Mouse (Mus musculus) embryonic facial prominence, embryonic 11.5 days (tissue): ENCODE measurements at regions not wholly inside any gene's neighbourhood (a gene's known extent, or its start where the extent isn't known, plus 50 kb on each side); places are given as distances from the start of the nearest gene placed in this dataset.
"Not testable (repeated sequence)": the region's sequence is repeated elsewhere in the genome, so short reads cannot be mapped to it uniquely, and the experiment has no call there.

Source experiments
- ATAC-seq: fragments of 200-750 bp; cut with Nextera tagmentation; replicated peaks from 2 replicates; pipeline ENCODE4 v1.8.0; 2017; ENCODE audit warnings: low read depth; ENCODE audit not compliant: insufficient number of reproducible peaks, low FRiP score, low TSS enrichment
- DNase-seq: peaks from one replicate; pipeline ENCODE4 v3.0.0-alpha.2; 2015; ENCODE audit warnings: low spot score
- H3K27ac ChIP-seq: fragments of 300-500 bp; sonication (generic); replicated peaks from 2 replicates; pipeline ENCODE4 v1.5.1; 2014; ENCODE audit warnings: mild to moderate bottlenecking, low read depth, low read length, control low read depth
- H3K27me3 ChIP-seq: fragments of 300-500 bp; sonication (generic); 2 replicates; pipeline ENCODE4 v1.6.1; 2014; ENCODE audit warnings: mild to moderate bottlenecking, low read length, moderate library complexity, mixed read lengths; ENCODE audit not compliant: control insufficient read depth, insufficient read depth
- H3K36me3 ChIP-seq: fragments of 300-500 bp; sonication (generic); replicated peaks from 2 replicates; pipeline ENCODE4 v1.6.1; 2014; ENCODE audit warnings: low read depth, mild to moderate bottlenecking, low read length, moderate library complexity, mixed read lengths; ENCODE audit not compliant: control insufficient read depth, insufficient read depth
- H3K4me1 ChIP-seq: fragments of 300-500 bp; sonication (generic); 2 replicates; pipeline ENCODE4 v1.6.1; 2014; ENCODE audit warnings: low read length, mixed read lengths; ENCODE audit not compliant: control insufficient read depth, insufficient read depth
- H3K4me2 ChIP-seq: fragments of 300-500 bp; sonication (generic); 2 replicates; pipeline ENCODE4 v1.6.1; 2014; ENCODE audit warnings: low read depth, mild to moderate bottlenecking, control low read depth, low read length, moderate library complexity
- H3K4me3 ChIP-seq: fragments of 300-500 bp; sonication (generic); 2 replicates; pipeline ENCODE4 v1.5.1; 2014; ENCODE audit warnings: low read depth, low read length, control low read depth
- H3K9ac ChIP-seq: fragments of 300-500 bp; sonication (generic); replicated peaks from 2 replicates; pipeline ENCODE4 v1.6.1; 2014; ENCODE audit warnings: mild to moderate bottlenecking, control low read depth, low read length
- H3K9me3 ChIP-seq: fragments of 300-500 bp; sonication (generic); replicated peaks from 2 replicates; pipeline ENCODE4 v1.6.1; 2016; ENCODE audit warnings: mild to moderate bottlenecking, low read length, inconsistent platforms, mixed read lengths; ENCODE audit not compliant: control insufficient read depth
- WGBS: fragments of 180-500 bp; shearing (Covaris S2); extraction: QIAGEN DNeasy Blood & Tissue Kit; methylation state at CpG from one replicate; pipeline ENCODE4 v1.1.7; 2014; 5-methylcytosine and 5-hydroxymethylcytosine counted together

- ATAC-seq = no peak
- no peaks in the 10 kb centered on the region for H3K36me3 ChIP-seq
- no peaks in the 10 kb centered on the region for H3K4me1 ChIP-seq
- DNase-seq = no peak
- H3K9ac ChIP-seq = no peak overlapping the region
- no peak overlapping the region for H3K4me2 ChIP-seq
- peaks cover 11% of the 10 kb centered on the region for H3K27me3 ChIP-seq
- 45% methylated on average over 1 of the region's 1 CpGs for WGBS
- no peaks in the 10 kb centered on the region for H3K9me3 ChIP-seq
- no peak overlapping the region for H3K27ac ChIP-seq
- no peak overlapping the region for H3K4me3 ChIP-seq
Observed at GRCm38 (mm10) chr4:89527966-89528365, 151.3 kb upstream of the Dmrta1 start.

- ATAC-seq (no peak), DNase-seq (no peak)
- Histone ChIP-seq H3K4me2 (no peak overlapping the region), H3K4me1 (no peaks in the 10 kb centered on the region), H3K4me3 (no peak overlapping the region), H3K9ac (no peak overlapping the region), H3K36me3 (no peaks in the 10 kb centered on the region), H3K27me3 (peaks cover 11% of the 10 kb centered on the region), H3K27ac (no peak overlapping the region), H3K9me3 (no peaks in the 10 kb centered on the region)
- 73% methylated on average over 7 of the region's 7 CpGs for WGBS
Observed at GRCm38 (mm10) chr4:89527326-89527725, 151.9 kb upstream of the Dmrta1 start.

DNA sequence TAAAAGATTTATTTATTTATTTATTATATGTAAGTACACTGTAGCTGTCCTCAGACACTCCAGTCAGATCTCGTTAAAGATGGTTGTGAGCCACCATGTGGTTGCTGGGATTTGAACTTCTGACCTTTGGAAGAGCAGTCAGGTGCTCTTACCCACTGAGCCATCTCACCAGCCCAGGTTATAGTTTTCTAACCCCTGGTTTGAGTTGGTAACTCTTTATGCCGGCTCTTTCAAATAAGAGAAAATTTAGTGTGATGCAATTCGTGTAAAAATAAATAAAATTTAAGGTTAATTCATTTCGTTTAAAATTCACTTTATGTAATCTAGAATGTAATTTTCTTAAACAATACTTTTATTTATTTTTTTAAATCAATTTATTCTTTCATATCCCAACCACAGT lies 153.7 kb upstream of the Dmrta1 start:
- WGBS = 60% methylated on average over 4 of the region's 4 CpGs
- ATAC-seq, DNase-seq: not testable (repeated sequence)

GRCm38 (mm10) chr4:89524260-89525200 lies 154.7 kb upstream of the Dmrta1 start:
- WGBS = 1% methylated on average over 40 of the region's 40 CpGs
- Histone ChIP-seq H3K4me1 (no peaks in the 10 kb centered on the region), H3K27me3 (peaks cover 11% of the 10 kb centered on the region), H3K4me3 (peak overlapping the region; percentile 39), H3K9ac (peak overlapping the region; percentile 41), H3K36me3 (no peaks in the 10 kb centered on the region), H3K9me3 (no peaks in the 10 kb centered on the region), H3K27ac (no peak overlapping the region), H3K4me2 (peak overlapping the region; percentile 80)
- DNase-seq = peak; percentile 92
- ATAC-seq = peak; percentile 48; the same call in 1 of the 2 replicates

More for the DNA sequence above, 153.7 kb upstream of the Dmrta1 start:
- not testable (repeated sequence) for H3K4me3 ChIP-seq, H3K4me2 ChIP-seq, H3K27ac ChIP-seq, H3K9me3 ChIP-seq, H3K4me1 ChIP-seq, H3K36me3 ChIP-seq, H3K9ac ChIP-seq
- peaks cover 11% of the 10 kb centered on the region for H3K27me3 ChIP-seq

DNA sequence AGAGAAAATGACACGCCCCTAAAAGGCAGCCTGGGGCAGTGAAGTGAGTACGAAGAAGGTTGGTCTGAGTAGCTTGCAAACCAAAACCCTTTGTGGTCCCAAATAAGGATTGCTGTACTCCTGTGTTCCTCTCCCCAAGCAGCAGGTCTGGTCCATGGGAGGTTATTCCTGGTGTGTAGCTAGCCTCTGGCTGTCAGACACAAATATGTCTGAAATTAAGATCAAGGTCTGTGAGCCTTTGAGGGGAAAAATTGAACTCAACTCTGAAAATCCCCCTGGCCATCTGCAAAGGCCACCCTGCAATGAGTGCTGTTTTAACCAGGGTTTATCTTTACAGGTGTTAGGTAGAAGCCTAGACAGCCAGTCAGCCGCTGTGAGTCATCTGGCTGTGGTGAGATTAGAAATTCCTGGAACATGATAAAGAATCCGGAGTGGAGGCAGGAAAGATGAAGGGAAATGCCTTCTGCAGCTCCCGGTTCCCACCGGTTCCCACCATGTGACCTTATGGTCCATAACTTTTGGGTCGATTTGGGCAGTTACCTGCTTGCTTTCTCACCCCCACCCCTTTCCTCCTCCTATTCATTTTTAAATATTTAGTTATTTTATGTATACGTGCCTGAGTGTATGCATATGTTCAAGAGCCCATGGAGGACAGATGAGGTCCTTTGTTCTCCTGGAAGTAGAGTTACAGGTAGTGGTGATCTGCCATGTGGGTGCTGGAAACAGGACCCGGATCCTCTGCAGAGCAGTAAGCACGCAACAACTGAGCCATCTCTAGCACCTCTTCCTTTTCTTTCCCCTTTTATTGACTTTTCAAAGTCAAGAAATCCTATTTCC lies 155.6 kb upstream of the Dmrta1 start:
- H3K36me3 ChIP-seq = no peaks in the 10 kb centered on the region
- H3K27me3 ChIP-seq = peaks cover 11% of the 10 kb centered on the region
- no peak overlapping the region for H3K27ac ChIP-seq
- peak; percentile 14 for DNase-seq
- WGBS = 7% methylated on average over 10 of the region's 10 CpGs
- H3K9ac ChIP-seq = no peak overlapping the region
- ATAC-seq = no peak
- H3K4me2 ChIP-seq = no peak overlapping the region; the same call in 1 of the 2 replicates
- no peak overlapping the region; the same call in 1 of the 2 replicates for H3K4me3 ChIP-seq
- H3K4me1 ChIP-seq = no peaks in the 10 kb centered on the region
- no peaks in the 10 kb centered on the region for H3K9me3 ChIP-seq

DNA sequence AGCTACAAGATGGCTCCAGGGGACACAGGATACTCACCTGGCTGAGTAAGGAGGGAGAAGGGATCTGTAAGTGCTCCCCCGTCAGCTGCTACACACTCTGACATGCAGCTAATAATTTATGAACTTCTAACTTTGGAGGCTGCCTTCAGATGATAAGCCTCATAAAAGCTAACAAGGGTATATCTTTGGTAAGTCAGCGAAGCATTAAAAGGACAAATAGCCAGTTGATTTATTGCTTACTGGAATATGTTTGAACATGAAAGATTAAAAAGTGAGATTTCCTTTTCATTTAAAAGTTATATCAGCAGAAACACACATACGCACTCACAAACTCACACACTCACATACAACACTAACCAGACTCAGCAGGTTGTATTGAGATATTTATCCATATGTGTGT lies 161.2 kb upstream of the Dmrta1 start:
- no peaks in the 10 kb centered on the region; the same call in 1 of the 2 replicates for H3K4me1 ChIP-seq
- 84% methylated on average over 3 of the region's 3 CpGs for WGBS
- H3K36me3 ChIP-seq = no peaks in the 10 kb centered on the region
- no peak overlapping the region for H3K9ac ChIP-seq
- H3K4me2 ChIP-seq = no peak overlapping the region
- ATAC-seq = no peak
- no peak overlapping the region for H3K4me3 ChIP-seq
- H3K27ac ChIP-seq = no peak overlapping the region
- no peak for DNase-seq
- no peaks in the 10 kb centered on the region for H3K27me3 ChIP-seq
- no peaks in the 10 kb centered on the region for H3K9me3 ChIP-seq

- Histone ChIP-seq H3K27ac (no peak overlapping the region), H3K4me3 (no peak overlapping the region), H3K4me2 (no peak overlapping the region), H3K9ac (no peak overlapping the region), H3K36me3 (no peaks in the 10 kb centered on the region), H3K9me3 (no peaks in the 10 kb centered on the region), H3K4me1 (no peaks in the 10 kb centered on the region; the same call in 1 of the 2 replicates), H3K27me3 (no peaks in the 10 kb centered on the region)
- WGBS = 37% methylated on average over 7 of the region's 7 CpGs
- DNase-seq (no peak), ATAC-seq (no peak)
Observed at GRCm38 (mm10) chr4:89515823-89516411, 163.3 kb upstream of the Dmrta1 start.
